15 mouse cellular contexts compared by ENCODE assay signal in the genomic region with DNA sequence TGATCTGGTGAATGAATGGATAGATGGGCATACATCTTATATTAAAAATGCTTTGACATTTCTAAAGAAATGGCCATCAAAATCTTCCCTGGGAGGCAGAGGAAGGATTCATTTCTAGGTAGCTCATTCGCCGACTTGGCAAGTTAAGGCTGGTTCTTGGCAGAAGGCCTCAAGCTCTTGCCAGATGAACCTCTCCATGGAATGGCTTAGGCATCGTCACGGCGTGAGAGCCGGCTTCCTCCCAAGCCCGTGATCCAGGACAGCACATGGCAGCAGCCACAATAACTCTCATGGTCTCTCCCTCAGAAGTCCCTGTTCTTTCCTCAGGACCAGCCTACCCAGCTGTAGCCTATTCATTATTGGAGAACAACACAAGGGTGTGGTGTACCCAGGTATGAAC.
A peak's percentile ranks its signal among the peaks of the same experiment; 100 is the strongest.
DNase-seq lines count a peak whose midpoint lies in the region; ATAC-seq lines count a peak whose summit lies in the region.
"Had no signal": no experiment of that assay in that cellular context is flagged by ENCODE, and none has a peak within 500 bp of the region (broad histone marks: within the 10 kb centered on the region; RNA-seq: fewer than 3 reads in every experiment).

No protein-coding gene starts in this region.

- H3K27me3 ChIP-seq in intestine, embryonic 16.5 days (replicated peaks; ENCODE audit: control insufficient read depth, insufficient read depth, low read length): no peaks in the 10 kb centered on the region
- H3K27me3 ChIP-seq: heart, embryonic 12.5 days; hindbrain, embryonic 12.5 days; liver, embryonic 13.5 days; neural tube, embryonic 15.5 days had no signal

- ATAC-seq in intestine, embryonic 16.5 days: no peak

- H3K4me3 ChIP-seq in intestine, embryonic 16.5 days (ENCODE audit: low read length): no peak overlapping the region
- H3K4me3 ChIP-seq: heart, embryonic 12.5 days; hindbrain, embryonic 12.5 days; liver, embryonic 13.5 days; neural tube, embryonic 15.5 days had no signal

- H3K9ac ChIP-seq in intestine, embryonic 16.5 days (ENCODE audit: low read depth, low read length): no peak overlapping the region
- H3K9ac ChIP-seq: heart, embryonic 12.5 days; hindbrain, embryonic 12.5 days; liver, embryonic 13.5 days; neural tube, embryonic 15.5 days had no signal

- no peak overlapping the region for H3K27ac ChIP-seq in intestine, embryonic 16.5 days (ENCODE audit: low read length)
- H3K27ac ChIP-seq: hindbrain, embryonic 12.5 days; liver, embryonic 13.5 days; neural tube, embryonic 15.5 days had no signal

- WGBS in intestine, embryonic 16.5 days: 93% methylated on average over 7 of the region's 7 CpGs

- no peak overlapping the region for H3K4me2 ChIP-seq in intestine, embryonic 16.5 days (ENCODE audit: low read depth, low read length)
- H3K4me2 ChIP-seq: heart, embryonic 12.5 days; hindbrain, embryonic 12.5 days; liver, embryonic 13.5 days; neural tube, embryonic 15.5 days had no signal

- H3K4me1 ChIP-seq in intestine, embryonic 16.5 days (ENCODE audit: control insufficient read depth, insufficient read depth, low read length): no peaks in the 10 kb centered on the region
- H3K4me1 ChIP-seq: heart, embryonic 12.5 days; hindbrain, embryonic 12.5 days; liver, embryonic 13.5 days; neural tube, embryonic 15.5 days had no signal

- no peaks in the 10 kb centered on the region for H3K36me3 ChIP-seq in intestine, embryonic 16.5 days (ENCODE audit: control insufficient read depth, insufficient read depth, low read length)
- H3K36me3 ChIP-seq: heart, embryonic 12.5 days; hindbrain, embryonic 12.5 days; liver, embryonic 13.5 days; neural tube, embryonic 15.5 days had no signal

- DNase-seq in heart, adult 18-20 months: peak; percentile 22 to 28
- DNase-seq in heart, postnatal 4 days: no peak
- peak; percentile 5 for DNase-seq in lung, postnatal 10 days
- no peak for DNase-seq in lung, adult 18-20 months
- peak; percentile 94 to 95 for DNase-seq in cerebellum, postnatal 10 days
- peak; percentile 6 for DNase-seq in right cerebral cortex, postnatal 25 days
- DNase-seq: embryo, embryonic 11 days; kidney, postnatal 10 days; liver, embryonic 13.5 days; lung, postnatal 4 days; spleen, adult 18-20 months had no signal

- no peaks in the 10 kb centered on the region for H3K9me3 ChIP-seq in intestine, embryonic 16.5 days (ENCODE audit: control insufficient read depth, low read length)
- H3K9me3 ChIP-seq: heart, embryonic 12.5 days; hindbrain, embryonic 12.5 days; liver, embryonic 13.5 days; neural tube, embryonic 15.5 days had no signal

Comparison
In these comparisons a context has a peak if more than half of its experiments do, and no peak if none do; other contexts are left out.
1. DNase-seq: peak in heart, adult 18-20 months (2 of 2), lung, postnatal 10 days (single experiment), cerebellum, postnatal 10 days (2 of 2) and right cerebral cortex, postnatal 25 days (single experiment); none in heart, postnatal 4 days (single experiment) and lung, adult 18-20 months (0 of 2).